Mouse (Mus musculus) CD4-positive, CD25-positive, alpha-beta regulatory T cell, adult 4 months (primary cell): ENCODE measurements around the gene Jtb. TPM values are rescaled to one million over a fixed set of nuclear protein-coding genes. Genes with fewer than 3 reads are reported as not detected.
A peak's percentile ranks its signal among the peaks of the same experiment; 100 is the strongest.

ENCODE experiments used
- ATAC-seq: one replicate; pipeline ENCODE4 v1.8.0; 2017
- polyA plus RNA-seq, 2 experiments: library from polyadenylated mRNA; unstranded; fragments of 100-300 nt; shearing (Covaris generic); gene quantifications; one replicate each; pipeline ENCODE4 v1.2.1; 2017

The Jtb gene
- 10 to 100 TPM; 60.5 to 75.2 TPM for polyA plus RNA-seq

DNA sequence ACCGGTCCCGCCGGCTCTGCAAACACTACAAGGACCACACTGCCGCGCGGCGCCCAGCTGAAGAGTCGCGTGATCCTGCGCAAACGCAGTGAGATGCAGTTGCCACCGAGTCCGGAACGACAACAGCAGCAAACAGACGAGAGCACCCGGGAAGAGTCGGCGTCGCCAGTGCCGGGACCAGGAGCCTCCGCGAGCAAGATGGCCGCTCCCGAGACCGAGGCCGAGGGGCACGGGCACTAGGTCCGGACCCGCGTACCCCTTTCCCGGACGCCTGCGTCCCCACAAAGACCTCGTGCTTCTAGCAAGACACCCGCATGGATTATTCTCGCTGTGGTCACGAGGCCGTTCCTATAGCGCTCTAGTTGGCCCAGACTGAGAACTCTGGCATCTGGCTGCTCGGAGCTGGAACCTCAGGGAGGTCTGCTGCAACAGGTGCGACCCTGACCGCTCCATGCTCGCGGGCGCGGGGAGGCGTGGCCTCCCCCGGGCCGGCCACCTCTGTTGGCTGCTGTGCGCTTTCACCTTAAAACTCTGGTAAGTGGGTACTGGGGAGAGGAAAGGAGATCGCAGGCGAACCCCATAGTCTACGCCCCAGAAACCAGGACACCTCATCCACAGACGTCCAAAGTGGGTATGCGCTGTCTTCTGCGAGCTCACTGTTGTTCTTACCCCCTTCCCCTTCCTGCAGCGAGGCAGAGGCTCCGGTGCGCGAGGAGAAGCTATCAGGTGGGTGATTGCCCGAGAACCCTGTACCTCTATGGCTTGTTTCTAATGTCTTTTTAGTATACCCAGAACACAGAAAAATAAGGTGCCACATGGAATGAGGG is at the start of gene Jtb:
Gene Jtb, plus strand, starts transcription at position 91 of the 827 bp plus-strand sequence.
- peak; percentile 98 for ATAC-seq

DNA sequence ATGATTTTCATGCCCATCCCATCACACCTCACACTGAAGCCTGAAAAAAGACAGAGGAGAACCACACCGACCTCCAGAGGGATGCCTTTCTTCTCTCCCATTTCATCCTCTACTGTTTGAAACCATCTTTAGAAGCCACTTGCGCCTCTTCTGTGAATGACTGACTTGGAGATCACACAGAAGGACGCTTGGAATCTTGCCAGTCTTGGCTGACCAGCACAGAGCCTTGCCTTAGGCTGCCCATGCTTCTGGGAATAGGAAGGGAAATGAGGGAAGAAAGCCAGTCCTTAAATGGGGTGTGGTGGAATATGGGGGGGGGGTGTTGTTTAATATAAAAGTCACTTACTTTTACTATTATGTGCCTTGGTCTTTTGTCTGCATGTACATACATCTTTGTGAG is 47.8 kb upstream of the Jtb start:
- no peak for ATAC-seq

DNA sequence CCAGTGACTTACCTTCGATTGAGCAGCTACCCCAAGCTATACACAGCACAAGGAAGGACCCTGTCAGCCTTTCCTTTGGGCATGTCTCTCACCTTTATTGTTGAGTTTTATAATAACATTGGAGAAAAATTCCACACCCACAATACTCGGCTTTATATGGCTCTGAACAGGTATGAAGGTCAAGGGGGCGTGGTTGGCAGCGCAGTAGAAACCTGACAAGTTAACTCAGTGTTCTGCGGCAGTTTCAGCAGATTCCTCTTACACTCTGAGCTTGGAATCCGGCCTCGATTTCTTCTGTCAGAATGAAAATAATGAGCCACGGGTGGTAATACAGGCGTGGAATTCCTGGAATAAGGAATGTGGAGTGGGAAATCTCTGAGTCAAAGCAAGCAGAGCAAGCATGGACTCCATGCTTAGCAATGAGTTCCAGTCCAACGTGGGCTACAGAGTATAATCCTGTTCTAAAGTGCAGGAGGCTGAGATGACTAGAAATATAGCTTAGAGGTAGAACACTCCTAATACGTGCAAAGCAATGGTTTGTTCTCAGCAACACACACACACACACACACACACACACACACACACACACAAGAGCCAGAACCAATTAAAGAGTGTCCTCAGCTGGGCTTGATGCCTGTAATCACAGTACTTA is 40.4 kb upstream of the Jtb start:
- no peak for ATAC-seq

- ATAC-seq, result no peak
These were observed 36.6 kb upstream of the Jtb start for GRCm38 (mm10) chr3:90194759-90195158.

GRCm38 (mm10) chr3:90195644-90196043 is 35.8 kb upstream of the Jtb start:
- ATAC-seq, result no peak

- ATAC-seq, result no peak
These were observed 33.8 kb upstream of the Jtb start for GRCm38 (mm10) chr3:90197548-90197947.

GRCm38 (mm10) chr3:90202884-90203283 is 28.5 kb upstream of the Jtb start:
- ATAC-seq, result no peak

- ATAC-seq, result no peak
These were observed 27.8 kb upstream of the Jtb start for GRCm38 (mm10) chr3:90203619-90204018.

GRCm38 (mm10) chr3:90204582-90204981 is 26.8 kb upstream of the Jtb start:
- no peak for ATAC-seq

GRCm38 (mm10) chr3:90208662-90209061 is 22.7 kb upstream of the Jtb start:
- no peak for ATAC-seq

GRCm38 (mm10) chr3:90209908-90210566 is 21.4 kb upstream of the Jtb start:
- no peak for ATAC-seq

DNA sequence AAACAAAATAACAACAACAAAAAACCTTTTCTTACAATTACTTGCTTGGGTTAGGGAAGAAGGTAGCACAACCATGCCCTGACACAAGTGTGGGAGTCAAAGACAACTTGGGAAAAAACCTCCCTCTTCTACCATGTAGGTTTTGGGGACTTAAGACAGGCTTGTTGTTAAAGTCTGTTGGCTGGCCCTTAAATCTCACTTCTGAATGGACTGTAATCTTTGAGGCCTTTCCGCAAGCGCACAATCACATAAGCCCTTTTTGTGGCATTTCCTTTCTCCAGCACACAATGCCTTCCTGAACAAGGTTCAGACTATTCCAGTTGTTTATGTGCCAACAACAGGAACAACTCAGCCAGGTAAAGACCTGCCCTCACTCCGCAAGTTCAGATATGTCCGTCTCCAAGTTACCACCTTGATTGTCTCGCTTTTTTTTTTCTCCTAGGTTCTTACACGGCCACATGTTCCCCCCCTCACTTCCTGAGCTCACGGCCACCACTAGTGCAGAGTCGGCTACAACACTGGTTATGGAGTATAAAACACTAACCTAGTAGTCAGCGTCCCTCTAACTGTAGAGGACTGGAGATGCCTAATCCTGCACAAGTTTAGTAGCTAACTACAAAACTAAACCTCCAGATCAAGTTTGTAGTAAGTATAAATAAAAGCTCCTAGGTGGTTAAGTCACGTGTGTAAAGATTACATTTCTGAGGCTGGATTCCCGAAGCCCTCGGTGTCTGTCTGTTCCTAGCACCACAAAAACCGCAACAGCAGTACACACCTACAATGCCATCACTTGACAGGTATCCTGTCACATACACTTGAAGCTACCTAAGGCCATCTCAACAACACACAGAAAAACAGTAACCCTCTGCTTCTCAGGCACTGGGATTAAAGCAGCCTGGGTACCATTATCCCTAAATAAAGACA is 19.7 kb upstream of the Jtb start:
- no peak for ATAC-seq

GRCm38 (mm10) chr3:90212723-90213122 is 18.7 kb upstream of the Jtb start:
- ATAC-seq, result no peak

GRCm38 (mm10) chr3:90213377-90213866 is 18.0 kb upstream of the Jtb start, which contains the start of the genes Rps27 and Rab13:
Rps27 (minus strand) TSS chr3:90213651.
Rab13 (plus strand) TSS chr3:90213695.
- ATAC-seq, result peak; percentile 97

DNA sequence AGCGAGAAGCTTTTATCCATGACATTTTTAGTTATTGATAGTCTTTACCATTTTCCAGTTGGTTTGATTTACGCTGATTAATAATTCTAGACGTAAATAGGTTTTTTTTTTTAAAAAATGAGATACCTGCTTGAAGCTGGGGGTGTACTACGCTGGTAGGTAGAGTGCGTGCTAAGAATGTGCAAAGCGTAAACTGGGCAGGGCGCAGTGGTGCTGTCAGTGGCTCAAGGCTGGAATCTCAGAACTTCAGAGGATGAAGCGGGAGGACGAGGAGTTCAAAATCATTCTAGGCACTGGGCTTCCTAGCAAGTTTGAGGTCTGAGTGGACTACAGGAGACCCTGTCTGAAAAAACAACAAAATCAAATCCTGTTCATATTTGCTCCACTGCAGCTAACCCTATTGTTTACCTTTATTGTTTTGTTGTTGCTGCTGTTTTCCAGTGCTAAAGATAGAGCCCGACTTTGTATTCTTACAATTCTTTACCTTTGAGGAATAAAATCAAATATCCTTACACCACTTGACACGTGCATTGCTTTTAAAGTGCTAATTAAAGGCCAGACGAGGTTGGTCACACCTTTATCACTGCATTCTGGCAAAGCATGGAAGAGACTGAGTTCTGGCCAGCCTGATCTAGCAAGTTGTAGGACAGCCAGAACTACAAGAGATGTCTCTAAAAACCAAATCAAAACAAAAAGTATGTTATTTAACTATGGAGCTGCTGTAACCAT is 17.3 kb upstream of the Jtb start:
- ATAC-seq, result no peak

DNA sequence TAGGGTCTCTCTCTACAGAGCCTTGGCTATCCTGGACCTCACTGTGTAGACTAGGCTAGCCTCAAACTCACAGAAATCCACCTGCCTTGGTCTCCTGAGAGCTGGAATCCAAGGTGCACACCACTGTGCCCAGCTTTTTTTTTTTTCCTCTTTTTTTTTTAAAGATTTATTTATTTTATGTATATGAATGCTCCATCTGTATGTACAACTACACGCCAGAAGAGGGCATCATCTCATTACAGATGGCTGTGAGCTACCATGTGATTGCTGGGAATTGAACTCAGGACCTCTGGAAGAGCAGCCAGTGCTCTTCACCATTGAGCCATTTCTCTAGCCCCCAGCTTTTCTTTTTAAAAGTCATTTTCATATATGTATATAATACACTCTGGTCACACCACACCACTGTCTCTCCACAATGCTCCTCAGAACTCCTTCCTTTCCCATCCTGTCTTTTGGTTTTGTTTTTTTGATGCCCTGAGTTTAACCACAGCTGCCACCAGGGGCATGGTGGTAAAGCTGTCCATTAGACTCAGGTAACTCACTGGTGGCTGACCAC is 15.5 kb upstream of the Jtb start:
- ATAC-seq, result no peak

GRCm38 (mm10) chr3:90220088-90220487 is 11.3 kb upstream of the Jtb start:
- ATAC-seq, result peak; percentile 79

GRCm38 (mm10) chr3:90220531-90220951 is 10.9 kb upstream of the Jtb start:
- ATAC-seq, result no peak

- no peak for ATAC-seq
These were observed 10.3 kb upstream of the Jtb start for GRCm38 (mm10) chr3:90221123-90221522.

DNA sequence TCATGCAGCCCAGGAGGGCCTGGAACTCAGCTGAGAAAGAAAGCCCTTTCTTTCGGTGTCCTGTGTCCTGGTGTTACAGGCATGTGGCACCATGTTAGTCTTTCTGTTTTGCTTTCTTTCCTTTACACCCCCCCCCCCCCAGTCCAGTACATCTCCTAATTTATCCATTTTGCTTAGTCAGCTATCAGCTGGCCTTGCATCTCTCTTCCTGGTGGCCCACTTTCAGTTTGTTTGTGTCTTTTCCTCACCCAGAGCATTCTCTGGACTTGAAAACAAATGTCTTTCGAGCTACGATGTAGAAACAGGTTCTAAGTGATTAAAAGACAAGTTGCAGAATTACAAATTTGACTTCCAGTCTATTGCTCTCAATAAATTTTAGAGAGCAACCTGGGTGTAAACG is 8.9 kb upstream of the Jtb start:
- ATAC-seq, result no peak

GRCm38 (mm10) chr3:90222941-90223340 is 8.5 kb upstream of the Jtb start:
- no peak for ATAC-seq
